Mouse (Mus musculus) neutrophil, adult 5-6 weeks (primary cell): ENCODE measurements around the gene Olfr1315-ps1. TPM values are rescaled to one million over a fixed set of nuclear protein-coding genes. Genes with fewer than 3 reads are reported as not detected.

Source experiments
- ATAC-seq: fragments of 151-379, 151-347 bp; 2 replicates; pipeline ENCODE4 v1.8.0; 2017; ENCODE audit warnings: mild to moderate bottlenecking, moderate TSS enrichment; ENCODE audit not compliant: insufficient number of reproducible peaks, poor library complexity, low FRiP score, severe bottlenecking; ENCODE audit errors: extremely low read depth
- total RNA-seq: library from RNA; stranded (forward); fragments of 200-1000 nt; gene quantifications from 2 replicates; pipeline ENCODE4 v1.2.3, GENCODE M21; 2017

Olfr1315-ps1 gene
- not detected in 2 replicates for total RNA-seq

DNA sequence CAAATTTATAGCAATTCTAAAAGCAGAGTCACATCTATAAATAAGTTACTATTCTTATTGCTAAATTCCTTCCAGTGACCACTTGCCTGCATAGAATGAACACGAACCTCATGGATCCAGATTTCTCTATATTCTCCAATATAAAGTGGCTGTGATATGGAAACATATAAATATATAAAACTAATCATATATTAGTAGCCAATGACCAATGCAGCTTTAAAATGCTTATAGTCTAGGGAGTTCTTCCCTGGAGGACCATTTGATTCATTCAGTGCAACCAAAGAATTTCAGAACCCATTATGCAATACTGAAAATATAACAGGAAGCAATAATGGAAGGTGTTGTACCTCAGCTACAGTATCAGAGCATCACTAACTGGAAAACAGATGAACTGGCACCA lies at the start of gene Olfr1315-ps1:
Gene Olfr1315-ps1, minus strand, starts transcription at position 101 of the 400 bp plus-strand sequence.
- ATAC-seq, result no peak

- ATAC-seq, result no peak
Measured at GRCm38 (mm10) chr2:112153898-112154297, 38.7 kb upstream of the Olfr1315-ps1 start, which contains the start of gene Olfr1318. Gene Olfr1318, plus strand, starts transcription at chr2:112154198.

DNA sequence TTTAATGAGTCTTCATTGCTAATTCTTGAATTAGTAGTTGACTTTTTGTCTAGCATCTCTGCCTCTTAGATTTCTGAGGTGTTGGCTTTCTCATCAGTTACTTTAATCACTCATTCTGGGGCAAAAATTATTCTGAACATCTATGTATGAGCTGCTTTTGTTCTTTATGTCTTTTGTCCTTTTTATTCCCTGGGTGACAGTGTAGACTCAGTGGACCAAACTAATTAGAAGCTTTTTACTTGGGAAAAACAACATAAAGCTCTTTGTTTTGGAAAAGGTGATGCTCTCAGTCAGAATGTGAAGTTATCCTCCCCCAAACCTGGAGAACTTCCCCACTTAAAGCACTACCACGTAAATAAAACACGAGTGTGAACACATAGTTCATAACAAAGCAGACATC lies 24.8 kb upstream of the Olfr1315-ps1 start, which contains the start of gene Olfr1317:
Gene Olfr1317, plus strand, starts transcription at position 301 of the 400 bp plus-strand sequence.
- ATAC-seq, result no peak

GRCm38 (mm10) chr2:112134877-112135276 lies 19.6 kb upstream of the Olfr1315-ps1 start, which contains the start of gene Olfr1316:
Gene Olfr1316, minus strand, starts transcription at chr2:112134977.
- ATAC-seq, result no peak

DNA sequence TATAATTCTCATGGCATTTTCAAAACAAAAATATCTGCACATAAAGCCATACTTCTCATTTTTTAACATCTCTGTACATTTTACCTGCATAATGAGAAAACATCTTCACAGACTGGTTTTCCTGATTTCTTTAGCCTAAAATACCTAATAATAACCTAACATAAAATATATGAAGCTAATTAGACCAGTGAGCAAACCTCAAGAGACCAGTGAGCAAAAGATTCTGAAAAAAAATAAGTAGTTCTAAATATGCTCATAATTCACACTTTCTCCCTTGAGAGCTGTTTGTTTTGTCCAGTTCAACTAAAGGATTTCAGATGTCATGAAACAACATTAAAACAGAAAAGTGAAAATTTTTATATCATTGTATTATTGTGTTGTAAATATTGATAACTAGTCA lies 18.6 kb downstream of the Olfr1315-ps1 start, which contains the start of gene Olfr1314:
Gene Olfr1314, minus strand, starts transcription at position 101 of the 400 bp plus-strand sequence.
- ATAC-seq, result no peak

GRCm38 (mm10) chr2:112077743-112078142 lies 37.5 kb downstream of the Olfr1315-ps1 start, which contains the start of gene Olfr1313:
Gene Olfr1313, minus strand, starts transcription at chr2:112077843.
- ATAC-seq, result no peak

Other genes starting within 250 kb of the Olfr1315-ps1 start
- not detected in 2 replicates for gene Olfr1305, start 238.3 kb downstream of the Olfr1315-ps1 start, total RNA-seq
- gene Olfr1306, start 199.2 kb downstream of the Olfr1315-ps1 start, total RNA-seq, result not detected in 2 replicates
- gene Olfr1307, start 166.0 kb downstream of the Olfr1315-ps1 start, total RNA-seq, result under 0.01 and 0.12 TPM in 2 replicates
- not detected in 2 replicates for gene Olfr1308, start 150.5 kb downstream of the Olfr1315-ps1 start, total RNA-seq
- gene Olfr1309, start 125.2 kb downstream of the Olfr1315-ps1 start, total RNA-seq, result not detected in 2 replicates
- gene Olfr1310, start 102.7 kb downstream of the Olfr1315-ps1 start, total RNA-seq, result 1.4 TPM in 1 of 2 replicates, not detected in the other
- not detected in 2 replicates for gene Olfr1311, start 91.0 kb downstream of the Olfr1315-ps1 start, total RNA-seq
- not detected in 2 replicates for gene Olfr1312, start 65.2 kb downstream of the Olfr1315-ps1 start, total RNA-seq
- not detected in 2 replicates for gene Olfr1313, start 37.6 kb downstream of the Olfr1315-ps1 start, total RNA-seq
- gene Olfr1314, start 18.7 kb downstream of the Olfr1315-ps1 start, total RNA-seq, result not detected in 2 replicates
- gene Olfr1316, start 19.5 kb upstream of the Olfr1315-ps1 start, total RNA-seq, result not detected in 2 replicates
- not detected in 2 replicates for gene Olfr1317, start 24.9 kb upstream of the Olfr1315-ps1 start, total RNA-seq
- gene Olfr1318, start 38.8 kb upstream of the Olfr1315-ps1 start, total RNA-seq, result not detected in 2 replicates
- 12.5 and 19.2 TPM in 2 replicates for gene Lpcat4, start 124.0 kb upstream of the Olfr1315-ps1 start, total RNA-seq
- not detected in 2 replicates for gene Nutm1, start 143.9 kb upstream of the Olfr1315-ps1 start, total RNA-seq
- 34.6 and 45.7 TPM in 2 replicates for gene Nop10, start 146.5 kb upstream of the Olfr1315-ps1 start, total RNA-seq
- 376 and 406 TPM in 2 replicates for gene Slc12a6, start 150.4 kb upstream of the Olfr1315-ps1 start, total RNA-seq
- 2.0 TPM in 1 of 2 replicates, not detected in the other for gene Gm21985, start 150.9 kb upstream of the Olfr1315-ps1 start, total RNA-seq